Mouse (Mus musculus) G1E (cell line): Measurements from ENCODE around the gene Lyrm4.

Source experiments
- CTCF ChIP-seq: IDR thresholded peaks from 2 replicates; pipeline ENCODE4 v1.5.1; 2012; ENCODE audit warnings: low read depth, low read length, inconsistent platforms, mixed read lengths
- GATA1 ChIP-seq: IDR thresholded peaks from 2 replicates; pipeline ENCODE4 v1.6.1; 2012; ENCODE audit warnings: borderline replicate concordance, low read length, inconsistent platforms, mixed read lengths
- POLR2AphosphoS5 ChIP-seq: IDR thresholded peaks from 2 replicates; pipeline ENCODE4 v1.6.1; 2012; ENCODE audit warnings: low read depth, low read length, inconsistent platforms; ENCODE audit not compliant: insufficient replicate concordance

DNA sequence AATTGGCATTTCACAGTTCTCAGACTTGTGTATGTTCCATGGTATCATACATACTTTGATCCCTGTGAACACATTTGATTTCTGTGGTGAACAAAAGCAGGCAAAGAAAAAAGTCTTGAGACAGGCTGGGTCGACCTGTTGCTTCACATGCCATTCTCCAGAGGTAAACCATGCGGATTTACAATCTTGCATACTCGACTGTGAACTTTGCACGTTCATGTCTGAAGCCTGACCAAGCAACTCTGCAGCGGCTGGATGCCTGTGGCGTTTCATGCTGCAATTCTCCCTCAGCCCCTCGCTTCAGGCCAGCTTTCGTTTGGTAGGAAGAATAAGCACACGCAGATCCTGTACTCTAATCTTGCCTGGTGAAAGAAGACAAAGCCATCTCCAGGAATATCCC lies 85.4 kb downstream of the Lyrm4 start:
- TF ChIP-seq CTCF (no peak), GATA1 (no peak), POLR2AphosphoS5 (no peak)
